Mouse (Mus musculus) thymus, adult 2 months (tissue): ENCODE results near the gene Lrrc25.

Experiments used
- CTCF ChIP-seq: fragments of 200-500 bp; IDR thresholded peaks from 2 replicates; pipeline ENCODE4 v1.5.1; 2012; ENCODE audit warnings: mild to moderate bottlenecking, control low read depth, low read length, moderate library complexity, borderline replicate concordance; ENCODE audit not compliant: control insufficient read depth, poor library complexity, insufficient read depth; ENCODE audit errors: extremely low read depth
- POLR2A ChIP-seq: fragments of 200-500 bp; IDR thresholded peaks from 2 replicates; pipeline ENCODE4 v1.6.1; 2012; ENCODE audit warnings: mild to moderate bottlenecking, low read length, control low read depth, moderate library complexity; ENCODE audit not compliant: control insufficient read depth, poor library complexity, insufficient read depth; ENCODE audit errors: extremely low read depth

DNA sequence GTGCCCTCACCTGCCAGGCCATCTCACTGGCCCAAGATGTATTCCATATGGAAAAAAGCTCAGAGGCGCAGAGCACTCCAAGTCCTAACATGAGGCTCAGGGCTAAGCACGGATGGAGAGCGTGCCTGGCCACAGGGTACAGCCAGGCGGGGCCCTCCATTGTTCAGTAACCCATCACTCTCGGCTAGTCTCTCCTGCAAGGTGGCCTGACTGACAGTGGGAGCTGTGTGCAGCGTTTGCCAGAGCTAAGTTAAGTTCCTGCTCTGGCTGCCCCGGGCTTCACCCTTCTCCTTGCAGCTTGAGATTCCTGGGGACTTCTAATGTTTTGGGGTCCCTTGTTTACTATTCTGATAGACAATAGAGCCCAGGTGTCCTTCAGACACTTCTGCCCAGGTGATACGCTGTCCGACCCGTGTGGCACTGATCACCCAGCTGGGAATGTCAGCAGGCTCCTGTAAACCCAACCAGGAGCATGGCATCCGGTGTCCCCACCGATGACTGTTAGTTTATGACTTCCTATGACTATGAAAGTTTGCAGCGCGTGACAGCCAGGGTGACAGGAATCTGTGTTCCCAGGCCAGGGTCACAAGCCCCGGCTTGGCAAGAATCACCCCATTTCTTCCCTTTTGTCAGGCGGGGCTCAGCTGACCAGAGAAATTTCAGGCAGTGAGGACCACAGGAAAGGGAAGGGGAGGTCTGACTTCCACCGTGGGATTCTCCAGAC, 29.7 kb downstream of the Lrrc25 start:
- TF ChIP-seq POLR2A (no peak), CTCF (no peak)
